Mouse (Mus musculus): Measurements from ENCODE around the gene Celsr2. TPM values are rescaled to one million over a fixed set of nuclear protein-coding genes. Genes with fewer than 3 reads are reported as not detected.

Gene Celsr2
- polyA plus RNA-seq, 1 experiment from 2014 or later = 75.2 TPM

- peaks cover 12% of the 10 kb centered on the region for H3K4me1 ChIP-seq
- H3K9ac ChIP-seq = no peak overlapping the region
- 57% methylated on average over 9 of the region's 9 CpGs for WGBS
- peak; percentile 60 for ATAC-seq (ENCODE audit: low FRiP score)
- H3K4me3 ChIP-seq = no peak overlapping the region
- no peak overlapping the region for H3K27ac ChIP-seq
- no peaks in the 10 kb centered on the region for H3K27me3 ChIP-seq
- H3K4me2 ChIP-seq (replicated peaks) = 0 out of 2 replicates have a peak overlapping the region, but pooled peaks have one; percentile 3
- no peaks in the 10 kb centered on the region for H3K9me3 ChIP-seq (replicated peaks)
- H3K36me3 ChIP-seq = no peaks in the 10 kb centered on the region
These were observed 48.2 kb downstream of the Celsr2 start for GRCm38 (mm10) chr3:108367173-108367572.

GRCm38 (mm10) chr3:108364270-108364995 is 50.9 kb downstream of the Celsr2 start, which contains the start of gene Mybphl:
Mybphl (plus strand) TSS chr3:108364911.
- Histone ChIP-seq H3K4me3 (no peak within 1 kb of the TSS), H3K9ac (no peak within 1 kb of the TSS), H3K4me2 (replicated peaks) (no peak within 1 kb of the TSS), H3K27ac (no peak within 1 kb of the TSS), H3K27me3 (no peaks in the 10 kb centered on the region), H3K9me3 (replicated peaks) (no peaks in the 10 kb centered on the region), H3K4me1 (peaks cover 31% of the 10 kb centered on the region), H3K36me3 (no peaks in the 10 kb centered on the region)
- 0 out of 2 replicates have a peak, but pooled peaks have one; percentile 14 for ATAC-seq (ENCODE audit: low FRiP score)
- 77% methylated on average over 9 of the region's 9 CpGs for WGBS

GRCm38 (mm10) chr3:108363626-108364025 is 51.7 kb downstream of the Celsr2 start:
- 80% methylated on average over 3 of the region's 3 CpGs for WGBS
- no peak overlapping the region for H3K4me2 ChIP-seq (replicated peaks)
- no peaks in the 10 kb centered on the region for H3K36me3 ChIP-seq
- no peak overlapping the region for H3K9ac ChIP-seq
- no peak overlapping the region for H3K4me3 ChIP-seq
- H3K9me3 ChIP-seq (replicated peaks) = no peaks in the 10 kb centered on the region
- peaks cover 31% of the 10 kb centered on the region for H3K4me1 ChIP-seq
- H3K27ac ChIP-seq = no peak overlapping the region
- H3K27me3 ChIP-seq = no peaks in the 10 kb centered on the region
- no peak for ATAC-seq (ENCODE audit: low FRiP score)

GRCm38 (mm10) chr3:108360894-108361293 is 54.5 kb downstream of the Celsr2 start:
- ATAC-seq (ENCODE audit: low FRiP score) = peak; percentile 70
- Histone ChIP-seq H3K4me1 (peaks cover 31% of the 10 kb centered on the region), H3K27me3 (no peaks in the 10 kb centered on the region), H3K9me3 (replicated peaks) (no peaks in the 10 kb centered on the region), H3K9ac (peak overlapping the region; percentile 23), H3K4me2 (replicated peaks) (0 out of 2 replicates have a peak overlapping the region, but pooled peaks have one; percentile 9), H3K27ac (0 out of 2 replicates have a peak overlapping the region, but pooled peaks have one; percentile 13), H3K36me3 (peaks cover 22% of the 10 kb centered on the region), H3K4me3 (no peak overlapping the region)
- 5% methylated on average over 7 of the region's 7 CpGs for WGBS

- peaks cover 47% of the 10 kb centered on the region for H3K36me3 ChIP-seq
- no peak for ATAC-seq (ENCODE audit: low FRiP score)
These were observed 56.9 kb downstream of the Celsr2 start for GRCm38 (mm10) chr3:108358445-108358844.

GRCm38 (mm10) chr3:108357051-108357450 is 58.3 kb downstream of the Celsr2 start:
- Histone ChIP-seq H3K27ac (no peak overlapping the region), H3K4me1 (peaks cover 18% of the 10 kb centered on the region), H3K36me3 (peaks cover 56% of the 10 kb centered on the region), H3K4me2 (replicated peaks) (no peak overlapping the region), H3K9ac (no peak overlapping the region), H3K9me3 (replicated peaks) (no peaks in the 10 kb centered on the region), H3K4me3 (no peak overlapping the region), H3K27me3 (no peaks in the 10 kb centered on the region)
- WGBS = 90% methylated on average over 10 of the region's 10 CpGs
- ATAC-seq (ENCODE audit: low FRiP score) = no peak

More at GRCm38 (mm10) chr3:108358445-108358844, 56.9 kb downstream of the Celsr2 start:
- Histone ChIP-seq H3K27ac (no peak overlapping the region), H3K27me3 (no peaks in the 10 kb centered on the region), H3K4me2 (replicated peaks) (no peak overlapping the region), H3K4me1 (peaks cover 21% of the 10 kb centered on the region), H3K9ac (no peak overlapping the region), H3K9me3 (replicated peaks) (no peaks in the 10 kb centered on the region), H3K4me3 (no peak overlapping the region)
- 78% methylated on average over 6 of the region's 6 CpGs for WGBS

GRCm38 (mm10) chr3:108355245-108355644 is 60.1 kb downstream of the Celsr2 start:
- Histone ChIP-seq H3K36me3 (peaks cover 75% of the 10 kb centered on the region), H3K9ac (no peak overlapping the region), H3K4me3 (no peak overlapping the region), H3K27me3 (no peaks in the 10 kb centered on the region), H3K4me2 (replicated peaks) (no peak overlapping the region), H3K27ac (no peak overlapping the region), H3K4me1 (0 out of 2 replicates have a peak, but pooled peaks cover 5% of the 10 kb centered on the region), H3K9me3 (replicated peaks) (no peaks in the 10 kb centered on the region)
- WGBS = 94% methylated on average over 3 of the region's 3 CpGs
- no peak for ATAC-seq (ENCODE audit: low FRiP score)

GRCm38 (mm10) chr3:108348376-108348775 is 67.0 kb downstream of the Celsr2 start:
- H3K27ac ChIP-seq = no peak overlapping the region
- peaks cover 88% of the 10 kb centered on the region for H3K36me3 ChIP-seq
- no peak overlapping the region for H3K9ac ChIP-seq
- H3K4me2 ChIP-seq (replicated peaks) = no peak overlapping the region
- no peaks in the 10 kb centered on the region for H3K27me3 ChIP-seq
- no peak for ATAC-seq (ENCODE audit: low FRiP score)
- H3K4me3 ChIP-seq = no peak overlapping the region
- no peaks in the 10 kb centered on the region for H3K4me1 ChIP-seq
- 84% methylated on average over 9 of the region's 9 CpGs for WGBS
- H3K9me3 ChIP-seq (replicated peaks) = no peaks in the 10 kb centered on the region

- no peak for ATAC-seq (ENCODE audit: low FRiP score)
- peaks cover 89% of the 10 kb centered on the region for H3K36me3 ChIP-seq
These were observed 69.5 kb downstream of the Celsr2 start for GRCm38 (mm10) chr3:108345855-108346254.

GRCm38 (mm10) chr3:108342185-108342584 is 73.2 kb downstream of the Celsr2 start:
- H3K27ac ChIP-seq = no peak overlapping the region
- H3K9ac ChIP-seq = no peak overlapping the region
- WGBS = 78% methylated on average over 7 of the region's 7 CpGs
- no peaks in the 10 kb centered on the region for H3K4me1 ChIP-seq
- no peak for ATAC-seq (ENCODE audit: low FRiP score)
- H3K36me3 ChIP-seq = peaks cover 88% of the 10 kb centered on the region
- no peaks in the 10 kb centered on the region for H3K9me3 ChIP-seq (replicated peaks)
- H3K4me3 ChIP-seq = no peak overlapping the region
- no peaks in the 10 kb centered on the region for H3K27me3 ChIP-seq
- H3K4me2 ChIP-seq (replicated peaks) = no peak overlapping the region

More at GRCm38 (mm10) chr3:108345855-108346254, 69.5 kb downstream of the Celsr2 start:
- H3K27me3 ChIP-seq = no peaks in the 10 kb centered on the region
- no peaks in the 10 kb centered on the region for H3K9me3 ChIP-seq (replicated peaks)
- no peak overlapping the region for H3K27ac ChIP-seq
- H3K9ac ChIP-seq = no peak overlapping the region
- no peak overlapping the region for H3K4me3 ChIP-seq
- 92% methylated on average over 7 of the region's 7 CpGs for WGBS
- H3K4me2 ChIP-seq (replicated peaks) = no peak overlapping the region
- H3K4me1 ChIP-seq = no peaks in the 10 kb centered on the region

GRCm38 (mm10) chr3:108341040-108341439 is 74.3 kb downstream of the Celsr2 start:
- no peak overlapping the region for H3K4me2 ChIP-seq (replicated peaks)
- no peak for ATAC-seq (ENCODE audit: low FRiP score)
- no peaks in the 10 kb centered on the region for H3K9me3 ChIP-seq (replicated peaks)
- H3K27ac ChIP-seq = no peak overlapping the region
- no peaks in the 10 kb centered on the region for H3K27me3 ChIP-seq
- H3K4me3 ChIP-seq = no peak overlapping the region
- H3K9ac ChIP-seq = no peak overlapping the region
- peaks cover 83% of the 10 kb centered on the region for H3K36me3 ChIP-seq
- WGBS = 89% methylated on average over 2 of the region's 2 CpGs
- no peaks in the 10 kb centered on the region for H3K4me1 ChIP-seq

All from hindbrain, embryonic 12.5 days (tissue).